In the genomic region with DNA sequence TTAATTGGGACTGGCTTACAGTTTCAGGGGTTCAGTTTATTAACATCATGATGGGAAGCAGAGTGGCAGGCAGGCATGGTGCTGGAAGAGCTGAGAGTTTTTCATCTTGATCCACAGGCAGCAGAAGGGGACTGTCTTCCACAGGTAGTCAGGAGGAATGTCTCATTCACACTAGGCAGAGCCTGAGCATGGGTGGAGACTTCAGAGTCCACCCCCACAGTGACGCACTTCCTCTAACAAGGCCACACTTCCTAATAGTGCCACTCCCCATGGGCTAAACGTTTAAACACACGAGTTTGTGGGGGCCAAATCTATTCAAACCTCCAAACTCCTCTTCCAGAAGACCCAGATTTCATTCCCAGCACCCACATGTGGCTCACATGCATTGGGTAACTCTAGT, we compare ENCODE assay signal across 32 mouse cellular contexts. TPM values are rescaled to one million over a fixed set of nuclear protein-coding genes. Genes with fewer than 3 reads are reported as not detected.
A peak's percentile ranks its signal among the peaks of the same experiment; 100 is the strongest.
DNase-seq lines count a peak whose midpoint lies in the region; ATAC-seq and TF ChIP-seq lines count a peak whose summit lies in the region.
"Had no signal": no experiment of that assay in that cellular context is flagged by ENCODE, and none has a peak within 500 bp of the region (broad histone marks: within the 10 kb centered on the region; RNA-seq: fewer than 3 reads in every experiment).

No protein-coding gene starts in this region.

- peak; percentile 42 for DNase-seq in A20 (ENCODE audit: low read depth, low spot score)
- peak; percentile 49 for DNase-seq in liver, postnatal 0 days
- no peak for DNase-seq in thymus, adult 18-20 months
- no peak for DNase-seq in left cerebral cortex, adult 18-20 months (ENCODE audit: low spot score in 2 of 2)
- DNase-seq in kidney, adult 18-20 months: no peak
- DNase-seq: adrenal gland, postnatal 25 days; cerebellum, adult 18-20 months; cerebellum, postnatal 14 days; gastrocnemius, adult 2 months; gastrocnemius, postnatal 36 days; heart, adult 2 months; heart, postnatal 4 days; kidney, adult 2 months; kidney, postnatal 36 days; layer of hippocampus, postnatal 36 days; lung, postnatal 4 days; right cerebral cortex, adult 18-20 months; spleen, adult 18-20 months; thymus, postnatal 14 days had no signal

- 50% methylated on average over 3 of the region's 3 CpGs for WGBS in liver, embryonic 12.5 days (ENCODE audit: insufficient replicate concordance)
- WGBS in liver, postnatal 0 days (ENCODE audit: insufficient replicate concordance): 35% methylated on average over 3 of the region's 3 CpGs
- 78% methylated on average over 3 of the region's 3 CpGs for WGBS in forebrain, embryonic 15.5 days

- ATAC-seq in liver, embryonic 12.5 days: peak; percentile 66
- peak; percentile 73 for ATAC-seq in liver, postnatal 0 days
- ATAC-seq in forebrain, embryonic 15.5 days (replicated peaks): no peak
- ATAC-seq: CD4-positive, CD25-positive, alpha-beta regulatory T cell, adult 4 months; forebrain, embryonic 16.5 days; inflammation-experienced regulatory T-cells, adult 6 months; midbrain, embryonic 15.5 days had no signal

- peaks cover 75% of the 10 kb centered on the region for H3K36me3 ChIP-seq in erythroblast, embryonic 14.5 days (ENCODE audit: control insufficient read depth)
- H3K36me3 ChIP-seq in liver, embryonic 12.5 days: peaks cover 4% of the 10 kb centered on the region; the same call in 1 of the 2 replicates
- H3K36me3 ChIP-seq in liver, postnatal 0 days (replicated peaks; ENCODE audit: insufficient read depth, low read length): no peaks in the 10 kb centered on the region
- no peaks in the 10 kb centered on the region for H3K36me3 ChIP-seq in forebrain, embryonic 15.5 days
- H3K36me3 ChIP-seq: heart, embryonic 12.5 days; hindbrain, embryonic 15.5 days; limb, embryonic 10.5 days; limb, embryonic 15.5 days; midbrain, embryonic 10.5 days; midbrain, embryonic 15.5 days had no signal

- no peak for TF ChIP-seq CTCF in liver, postnatal 0 days (IDR thresholded peaks at IDR 0.05; ENCODE audit: low read depth)

- peaks cover 96% of the 10 kb centered on the region for H3K4me1 ChIP-seq in erythroblast, embryonic 14.5 days (ENCODE audit: control insufficient read depth)
- peaks cover 92% of the 10 kb centered on the region for H3K4me1 ChIP-seq in liver, embryonic 12.5 days
- peaks cover 33% of the 10 kb centered on the region for H3K4me1 ChIP-seq in liver, postnatal 0 days (ENCODE audit: insufficient read depth)
- H3K4me1 ChIP-seq in forebrain, embryonic 15.5 days: peaks cover 3% of the 10 kb centered on the region; the same call in 1 of the 2 replicates
- H3K4me1 ChIP-seq: hindbrain, embryonic 15.5 days; limb, embryonic 15.5 days; midbrain, embryonic 15.5 days had no signal

- peaks cover 3% of the 10 kb centered on the region; the same call in 1 of the 2 replicates for H3K9me3 ChIP-seq in erythroblast, embryonic 14.5 days (ENCODE audit: control insufficient read depth, low read length)
- H3K9me3 ChIP-seq in liver, embryonic 12.5 days (replicated peaks): no peaks in the 10 kb centered on the region
- no peaks in the 10 kb centered on the region for H3K9me3 ChIP-seq in liver, postnatal 0 days (ENCODE audit: low read length)
- H3K9me3 ChIP-seq in forebrain, embryonic 15.5 days: no peaks in the 10 kb centered on the region
- H3K9me3 ChIP-seq: heart, embryonic 12.5 days; hindbrain, embryonic 15.5 days; limb, embryonic 10.5 days; limb, embryonic 15.5 days; midbrain, embryonic 10.5 days; midbrain, embryonic 15.5 days had no signal

- peak overlapping the region; percentile 72 for H3K9ac ChIP-seq in liver, embryonic 12.5 days
- peak overlapping the region; percentile 56; the same call in 1 of the 2 replicates for H3K9ac ChIP-seq in liver, postnatal 0 days (replicated peaks)
- no peak overlapping the region for H3K9ac ChIP-seq in forebrain, embryonic 15.5 days (replicated peaks)
- H3K9ac ChIP-seq: heart, embryonic 12.5 days; hindbrain, embryonic 15.5 days; limb, embryonic 15.5 days; midbrain, embryonic 15.5 days had no signal

- no peak for TF ChIP-seq EP300 in liver, postnatal 0 days (IDR thresholded peaks at IDR 0.05; ENCODE audit: low read depth)

- H3K4me2 ChIP-seq in liver, embryonic 12.5 days: peak overlapping the region; percentile 66
- peak overlapping the region; percentile 63 for H3K4me2 ChIP-seq in liver, postnatal 0 days (ENCODE audit: low read depth, low read length)
- no peak overlapping the region for H3K4me2 ChIP-seq in forebrain, embryonic 15.5 days (replicated peaks)
- H3K4me2 ChIP-seq: heart, embryonic 12.5 days; hindbrain, embryonic 15.5 days; limb, embryonic 15.5 days; midbrain, embryonic 15.5 days had no signal

- no peaks in the 10 kb centered on the region for H3K27me3 ChIP-seq in erythroblast, embryonic 14.5 days (ENCODE audit: control insufficient read depth)
- H3K27me3 ChIP-seq in liver, embryonic 12.5 days (replicated peaks): no peaks in the 10 kb centered on the region
- H3K27me3 ChIP-seq in liver, postnatal 0 days (ENCODE audit: insufficient read depth, low read length): no peaks in the 10 kb centered on the region
- H3K27me3 ChIP-seq in forebrain, embryonic 15.5 days: no peaks in the 10 kb centered on the region
- H3K27me3 ChIP-seq: heart, embryonic 12.5 days; hindbrain, embryonic 15.5 days; limb, embryonic 15.5 days; midbrain, embryonic 15.5 days had no signal

- peak overlapping the region; percentile 92 for H3K27ac ChIP-seq in liver, embryonic 12.5 days
- peak overlapping the region; percentile 74 for H3K27ac ChIP-seq in liver, postnatal 0 days (ENCODE audit: low read depth)
- no peak overlapping the region for H3K27ac ChIP-seq in forebrain, embryonic 15.5 days (replicated peaks)
- H3K27ac ChIP-seq: gastrocnemius, adult 2 months; heart, adult 2 months; hindbrain, embryonic 15.5 days; layer of hippocampus, adult 2 months; limb, embryonic 10.5 days; limb, embryonic 15.5 days; midbrain, embryonic 10.5 days; midbrain, embryonic 15.5 days had no signal

- H3K4me3 ChIP-seq in erythroblast, embryonic 14.5 days (replicated peaks): peak overlapping the region; percentile 63
- peak overlapping the region; percentile 57 for H3K4me3 ChIP-seq in liver, embryonic 12.5 days
- peak overlapping the region; percentile 44 for H3K4me3 ChIP-seq in liver, postnatal 0 days (ENCODE audit: low read depth, low read length)
- no peak overlapping the region for H3K4me3 ChIP-seq in forebrain, embryonic 15.5 days
- H3K4me3 ChIP-seq: gastrocnemius, adult 2 months; heart, adult 2 months; heart, embryonic 12.5 days; hindbrain, embryonic 15.5 days; layer of hippocampus, adult 2 months; limb, embryonic 10.5 days; limb, embryonic 15.5 days; midbrain, embryonic 10.5 days; midbrain, embryonic 15.5 days had no signal

RNA-seq across cellular contexts. Expression of a gene that starts 16.8 kb away (rescaled TPM):
- polyA plus RNA-seq in erythroblast, embryonic 14.5 days (2012): 286 and 348 TPM in 2 replicates
- 819 and 854 TPM in 2 replicates for polyA plus RNA-seq in liver, embryonic 12.5 days (2016; fragmentation: Nextera tagmentation; extraction: Ambion mirVana)
- 449 and 461 TPM in 2 replicates for polyA plus RNA-seq in liver, postnatal 0 days (2015; fragmentation: Nextera tagmentation; extraction: Ambion mirVana)
- 899 and 974 TPM in 2 replicates for polyA plus RNA-seq in forebrain, embryonic 15.5 days (2015; fragmentation: Nextera tagmentation; extraction: Ambion mirVana)
- 1 to 10 TPM; 5.8 to 6.1 TPM for total RNA-seq in left cerebral cortex, adult 18-20 months (2021)

RNA-seq across cellular contexts. Expression of a gene that starts 54.1 kb away (rescaled TPM):
- 1.3 and 2.0 TPM in 2 replicates for polyA plus RNA-seq in erythroblast, embryonic 14.5 days (2012)
- 46.4 and 50.8 TPM in 2 replicates for polyA plus RNA-seq in liver, embryonic 12.5 days (2016; fragmentation: Nextera tagmentation; extraction: Ambion mirVana)
- 31.2 and 32.5 TPM in 2 replicates for polyA plus RNA-seq in liver, postnatal 0 days (2015; fragmentation: Nextera tagmentation; extraction: Ambion mirVana)
- 68.7 and 70.2 TPM in 2 replicates for polyA plus RNA-seq in forebrain, embryonic 15.5 days (2015; fragmentation: Nextera tagmentation; extraction: Ambion mirVana)
- total RNA-seq in left cerebral cortex, adult 18-20 months (2021): 10 to 100 TPM; 39.1 to 42.8 TPM

Comparison
In these comparisons a context has a peak if more than half of its experiments do, and no peak if none do; other contexts are left out.
1. DNase-seq: peak in A20 (single experiment) and liver, postnatal 0 days (single experiment); none in thymus, adult 18-20 months (0 of 2), left cerebral cortex, adult 18-20 months (0 of 2) and kidney, adult 18-20 months (single experiment).
2. RNA of a gene that starts 54.1 kb away (polyA plus RNA-seq): 68.7 to 70.2 TPM in forebrain, embryonic 15.5 days, 46.4 to 50.8 TPM in liver, embryonic 12.5 days and 31.2 to 32.5 TPM in liver, postnatal 0 days; 1.3 to 2.0 TPM in erythroblast, embryonic 14.5 days; every median in the first group is over 10 times any median in the second.